Mouse (Mus musculus) kidney, adult 2 months (tissue): ENCODE measurements at regions not wholly inside any gene's neighbourhood (a gene's known extent, or its start where the extent isn't known, plus 50 kb on each side); places are given as distances from the start of the nearest gene placed in this dataset.

Experiments used
- CTCF ChIP-seq: fragments of 200-500 bp; conservative IDR thresholded peaks from 2 replicates; pipeline ENCODE4 v1.5.1; 2011; ENCODE audit warnings: low read depth, mild to moderate bottlenecking, control low read depth, low read length, moderate library complexity, mixed read lengths; ENCODE audit not compliant: insufficient read depth, insufficient read length
- POLR2A ChIP-seq: fragments of 200-500 bp; IDR thresholded peaks from one replicate; pipeline ENCODE4 v1.6.1; 2011; ENCODE audit warnings: low read depth, low read length, control low read depth

GRCm38 (mm10) chr14:24550763-24551471, 64.0 kb downstream of the Rps24 start:
- TF ChIP-seq CTCF (no peak), POLR2A (no peak)
